Mouse (Mus musculus): Measurements from ENCODE around the gene Hipk3.
A peak's percentile ranks its signal among the peaks of the same experiment; 100 is the strongest.

Hipk3 gene

DNA sequence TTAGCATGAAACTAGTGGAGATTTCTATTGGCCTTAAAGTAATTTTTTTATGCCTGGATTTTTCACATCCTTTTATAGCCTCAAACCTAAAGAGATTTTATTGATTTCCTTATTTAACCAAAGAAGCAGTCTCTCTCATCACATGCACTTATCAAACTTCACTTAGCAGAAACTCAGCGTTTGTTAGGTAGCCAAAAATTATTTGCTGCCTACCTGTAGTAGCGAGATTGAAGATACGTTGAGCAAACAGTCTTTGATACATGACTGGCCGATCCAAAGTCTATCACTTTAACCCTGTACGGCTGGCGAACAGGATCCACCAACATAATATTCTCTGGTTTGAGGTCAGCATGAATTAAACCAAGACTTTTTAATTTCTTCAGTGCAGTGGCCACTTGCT, 23.7 kb downstream of the Hipk3 start:
- no peak for DNase-seq

DNA sequence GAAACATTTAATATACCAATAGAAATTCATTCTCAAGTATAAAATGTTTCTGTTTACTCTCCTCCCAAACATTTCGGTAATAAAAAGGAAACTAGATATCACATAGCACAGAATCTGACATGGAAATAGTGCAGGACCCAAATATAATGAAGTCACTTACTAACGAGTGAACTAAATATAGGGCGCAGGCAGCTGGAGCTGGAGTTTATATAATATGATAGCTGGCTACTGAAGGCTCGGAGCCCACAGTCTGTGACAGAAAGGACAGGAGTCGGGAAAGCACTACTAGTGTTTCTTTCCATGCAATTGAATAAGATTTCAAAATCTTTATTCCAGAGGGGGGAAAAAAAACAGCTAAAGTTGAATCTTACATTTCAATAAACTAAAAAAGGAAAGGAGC, 25.8 kb downstream of the Hipk3 start:
- DNase-seq, result no peak

DNA sequence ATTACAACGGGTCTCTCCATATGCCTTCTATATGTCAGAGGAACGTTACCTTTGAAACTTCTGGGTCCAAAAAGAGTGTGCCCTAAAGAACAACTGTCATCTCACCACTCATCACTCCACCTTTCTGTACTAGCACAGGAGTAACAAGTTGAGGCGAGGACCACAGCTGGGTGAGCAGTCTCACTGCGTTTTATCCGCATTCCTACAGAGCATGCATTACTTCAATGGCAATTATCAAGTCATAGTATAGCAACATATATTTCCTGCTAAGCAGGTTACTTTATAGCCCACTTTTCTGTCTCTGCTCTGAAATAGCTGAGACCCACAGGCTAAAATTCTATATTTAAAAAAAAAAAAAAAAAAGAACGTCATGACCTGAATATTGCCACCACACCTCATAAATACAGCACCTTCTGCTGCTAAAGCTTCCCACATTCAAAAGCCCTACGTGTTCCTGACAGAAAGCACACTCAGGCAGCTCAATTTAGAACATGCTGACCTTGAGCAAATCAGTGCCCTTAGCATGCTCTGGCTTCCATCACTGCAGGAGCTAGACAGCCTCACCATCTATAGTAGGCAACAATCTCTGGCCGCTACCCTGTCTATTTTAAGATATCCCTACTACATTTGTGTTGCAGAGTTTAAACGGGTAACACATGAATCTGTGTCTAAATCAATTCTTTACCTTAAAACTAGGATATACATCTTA, 27.2 kb downstream of the Hipk3 start:
- no peak for DNase-seq

DNA sequence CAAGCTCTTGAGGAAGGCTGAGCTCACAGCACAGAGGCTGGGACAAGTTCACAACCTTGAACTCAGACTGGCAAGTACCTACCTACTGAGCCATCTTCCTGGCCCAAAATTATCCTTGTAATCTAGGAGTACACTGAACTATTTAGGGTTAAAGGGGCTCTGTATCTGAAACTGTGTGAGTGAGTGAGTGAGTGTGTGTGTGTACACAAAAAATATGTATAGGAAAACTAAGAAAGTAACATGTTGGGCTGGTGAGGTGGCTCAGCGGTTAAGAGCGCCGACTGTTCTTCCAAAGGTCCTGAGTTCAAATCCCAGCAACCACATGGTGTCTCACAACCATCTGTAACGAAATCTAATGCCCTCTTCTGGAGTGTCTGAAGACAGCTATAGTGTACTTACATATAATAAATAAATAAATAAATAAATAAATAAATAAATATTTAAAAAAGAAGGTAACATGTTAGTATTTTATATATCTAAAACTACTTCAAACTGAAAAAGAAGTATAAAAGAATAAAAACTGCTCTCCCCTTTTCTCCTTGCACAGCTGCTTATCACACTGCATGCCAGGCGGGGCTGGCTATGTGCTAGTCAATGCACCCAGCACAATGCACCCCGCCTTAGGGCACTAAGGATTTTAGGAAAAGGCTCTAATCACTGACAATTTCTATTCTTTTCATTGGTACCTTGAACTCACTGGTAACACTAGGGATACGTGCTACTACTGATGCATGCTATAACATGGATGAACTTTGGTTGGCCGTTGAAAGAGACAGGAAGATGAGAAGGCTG, 28.4 kb downstream of the Hipk3 start:
- no peak for DNase-seq

DNA sequence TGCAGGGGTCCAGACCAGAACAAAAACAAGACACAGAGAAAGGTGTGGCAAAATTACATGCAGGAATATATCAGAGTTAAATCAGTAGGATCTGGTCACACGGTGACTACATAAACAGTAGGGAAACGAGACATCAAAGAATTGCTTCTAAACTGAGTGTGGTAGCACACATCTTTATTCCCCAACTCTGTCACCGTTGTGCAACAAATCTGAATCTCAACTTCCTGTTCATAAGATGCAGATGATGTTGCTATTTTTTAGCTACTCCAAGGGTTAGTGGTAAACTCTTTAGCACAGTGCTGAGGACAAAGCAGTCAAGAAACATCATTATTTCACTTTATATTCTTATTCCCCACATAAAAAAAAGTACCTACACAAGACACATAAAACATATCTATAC, 34.2 kb downstream of the Hipk3 start:
- no peak for DNase-seq

DNA sequence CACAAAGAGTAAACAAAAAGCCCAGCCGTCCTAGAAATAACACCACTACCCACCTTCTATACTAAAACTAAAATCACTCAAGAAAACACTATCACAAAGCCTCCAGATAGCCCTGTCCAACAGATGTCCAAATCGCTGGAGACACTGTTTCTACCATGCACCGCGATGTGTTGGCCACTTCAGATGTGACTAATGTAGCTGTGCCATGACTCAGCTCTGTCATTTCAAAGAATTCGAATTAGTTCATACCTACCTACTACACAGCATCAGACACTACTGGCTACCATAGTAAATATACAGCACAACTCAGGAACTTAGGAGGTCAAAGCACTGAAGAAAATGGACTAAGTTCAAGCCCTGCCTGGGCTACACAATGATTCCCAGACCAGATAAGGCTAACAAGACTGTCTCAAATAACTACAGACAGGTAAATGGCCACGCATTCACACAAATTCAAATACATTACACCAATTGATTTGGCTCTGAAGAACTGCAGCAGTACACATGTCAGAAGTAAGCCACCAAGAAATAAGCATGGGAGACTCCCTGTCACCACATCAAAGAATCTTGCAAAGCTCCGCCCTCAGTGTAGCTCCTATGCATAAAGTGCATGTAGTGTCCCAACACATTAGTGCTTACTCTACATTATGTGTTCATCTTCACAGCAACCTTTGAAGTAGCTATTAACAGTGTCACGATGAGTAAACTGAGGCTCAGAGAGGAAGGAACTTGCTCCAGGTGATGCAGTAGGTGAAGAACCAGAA, 35.5 kb downstream of the Hipk3 start:
- DNase-seq, result no peak

DNA sequence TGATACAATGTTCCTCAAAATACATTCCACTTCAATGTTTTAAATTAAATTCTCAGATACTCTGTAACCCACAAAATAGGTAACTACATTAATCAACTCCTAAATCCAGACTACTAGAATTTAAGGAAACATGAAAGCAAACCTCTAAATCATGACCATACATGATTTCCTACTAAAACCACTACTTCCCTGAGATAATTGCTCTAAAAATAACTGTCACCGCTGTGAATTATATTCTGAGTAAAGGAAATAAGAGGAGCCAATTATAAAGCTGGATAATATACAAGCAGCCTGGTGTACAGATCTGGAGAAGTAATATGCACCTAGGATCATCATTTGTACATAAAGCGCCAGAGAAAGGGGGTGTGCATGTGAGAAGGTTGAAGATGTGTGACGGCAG, 37.1 kb downstream of the Hipk3 start:
- DNase-seq, result no peak

DNA sequence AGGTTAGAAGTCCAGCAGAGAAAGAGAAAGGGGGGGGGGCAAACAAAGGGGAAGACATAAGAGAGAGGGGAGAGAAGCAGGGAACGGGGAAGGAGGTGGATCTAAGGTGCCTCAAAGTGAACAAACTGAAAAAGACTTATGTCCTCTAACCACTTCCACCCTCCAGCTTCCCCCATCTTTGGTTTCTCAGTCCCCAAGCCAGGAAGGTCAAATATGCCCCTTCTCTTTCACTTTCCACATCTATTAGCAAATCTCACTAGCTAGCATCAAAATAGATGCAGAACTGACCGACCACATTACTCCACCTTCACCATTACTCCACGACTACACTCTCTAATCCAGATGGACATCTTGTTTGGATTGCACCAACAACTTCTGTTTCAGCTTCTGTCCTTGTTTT, 43.6 kb downstream of the Hipk3 start:
- DNase-seq, result no peak

DNA sequence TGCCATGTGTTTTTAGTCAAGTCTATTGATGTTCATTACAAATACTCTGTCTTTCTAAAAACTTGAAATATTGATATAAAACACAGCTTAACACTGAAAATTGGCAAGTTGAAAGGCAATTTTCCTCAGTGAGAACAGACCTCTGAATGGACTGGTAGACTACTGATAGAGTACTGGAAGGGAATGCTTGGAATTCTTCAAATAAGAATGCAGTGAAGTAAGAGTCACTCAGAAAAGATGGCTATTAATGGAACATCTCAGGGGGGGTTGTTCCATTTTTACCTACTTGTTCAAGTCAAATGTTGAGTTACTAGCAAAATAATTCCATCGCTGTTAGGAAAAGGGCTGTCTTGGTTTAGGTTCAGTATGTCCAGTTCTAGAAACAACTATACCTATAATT, 45.1 kb downstream of the Hipk3 start:
- no peak for DNase-seq

DNA sequence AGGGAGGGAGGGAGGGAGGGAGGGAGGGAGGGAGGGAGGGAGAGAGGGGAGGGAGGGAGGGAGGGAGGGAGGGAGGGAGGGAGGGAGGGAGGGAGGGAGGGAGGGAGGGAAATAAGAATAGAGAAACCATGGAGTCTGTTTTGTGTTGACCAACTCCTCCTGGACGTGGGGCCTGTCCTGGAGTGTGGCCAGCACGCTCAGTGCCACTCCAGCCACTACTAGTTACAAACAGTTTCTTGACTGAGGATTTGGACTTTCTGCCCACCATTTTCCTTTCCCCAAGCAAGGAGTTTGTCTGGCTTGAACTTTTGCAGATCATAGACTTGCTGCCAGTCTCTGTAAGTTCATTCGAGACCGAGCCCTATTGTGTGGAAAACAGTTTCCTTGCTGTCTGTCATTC, 46.0 kb downstream of the Hipk3 start:
- DNase-seq, result no peak

DNA sequence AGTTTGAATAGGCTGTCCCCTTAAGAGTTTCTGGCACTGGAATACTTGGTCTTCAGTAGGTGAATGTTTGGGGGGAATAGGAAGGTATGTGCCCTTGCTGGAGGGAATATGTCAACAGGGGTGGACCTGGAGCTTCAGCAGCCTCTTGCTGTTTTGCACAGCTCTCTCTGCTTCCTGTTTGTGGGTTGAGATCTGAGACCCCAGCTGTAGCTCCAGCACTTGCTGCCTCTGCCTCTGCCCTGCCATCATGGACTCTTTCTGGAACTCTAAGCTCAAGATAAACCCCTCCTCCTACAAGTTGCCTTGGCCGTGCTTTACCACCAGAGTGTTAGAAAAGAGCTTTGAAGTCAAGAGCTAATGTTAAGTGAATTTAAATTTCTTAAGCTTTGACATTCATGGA, 48.2 kb downstream of the Hipk3 start:
- DNase-seq, result peak; percentile 18 to 35

DNA sequence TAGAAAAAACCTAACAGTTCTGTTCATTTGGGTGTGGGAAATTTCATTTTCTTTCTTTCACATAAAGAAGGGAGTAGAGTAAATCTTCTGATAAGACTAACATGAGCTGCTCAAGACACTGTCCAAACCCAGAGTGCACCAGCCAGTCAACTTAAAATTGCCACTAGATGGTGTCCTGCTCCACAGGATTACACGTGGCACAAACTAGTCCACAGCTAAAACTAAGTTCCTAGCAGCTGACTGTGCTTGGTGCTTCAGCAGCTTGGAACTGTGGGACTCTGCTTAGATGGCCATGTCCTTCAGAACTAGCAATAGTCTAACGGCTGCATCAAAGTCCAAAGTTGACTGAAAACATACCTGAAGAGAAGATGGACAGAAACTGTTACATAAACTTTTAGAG, 49.5 kb downstream of the Hipk3 start:
- DNase-seq, result peak; percentile 26 to 44

DNA sequence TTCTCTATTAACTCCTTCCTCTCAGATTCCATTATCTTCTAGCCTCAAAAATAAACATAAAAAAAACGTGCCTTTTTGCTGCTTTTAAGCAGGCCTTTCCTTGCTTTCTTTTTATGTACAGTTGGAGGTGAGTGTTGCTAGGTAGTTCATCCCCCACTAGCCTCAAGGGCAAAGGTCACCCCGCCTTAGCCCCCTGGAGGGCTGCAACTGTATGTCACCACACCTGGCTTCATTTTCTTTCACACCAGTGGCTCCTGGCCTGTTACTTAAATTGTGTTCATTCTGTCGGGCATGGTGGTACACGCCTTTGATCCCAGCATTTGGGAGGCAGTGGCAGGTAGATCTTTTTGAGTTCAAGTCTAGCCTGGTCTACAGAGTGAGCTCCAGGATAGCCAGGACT, 51.9 kb downstream of the Hipk3 start:
- DNase-seq, result no peak

DNA sequence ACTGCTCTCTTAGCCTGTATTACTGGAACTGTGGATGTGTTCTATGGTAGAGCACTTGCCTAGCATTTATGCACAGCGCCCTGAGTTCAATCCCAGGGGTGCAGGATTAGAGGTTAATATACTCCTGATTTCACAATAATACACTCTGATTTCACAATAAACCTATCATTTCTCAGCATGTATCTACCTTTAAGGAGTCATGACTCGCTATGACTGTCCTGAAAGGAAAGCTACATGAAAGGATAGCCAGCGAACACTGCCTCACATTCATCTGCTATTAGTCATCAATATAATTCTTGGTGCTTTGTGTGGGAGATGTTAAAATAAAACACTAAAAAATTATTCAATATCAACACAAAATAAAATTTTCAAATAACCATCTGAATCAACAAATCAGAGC, 58.0 kb downstream of the Hipk3 start:
- DNase-seq, result no peak

DNA sequence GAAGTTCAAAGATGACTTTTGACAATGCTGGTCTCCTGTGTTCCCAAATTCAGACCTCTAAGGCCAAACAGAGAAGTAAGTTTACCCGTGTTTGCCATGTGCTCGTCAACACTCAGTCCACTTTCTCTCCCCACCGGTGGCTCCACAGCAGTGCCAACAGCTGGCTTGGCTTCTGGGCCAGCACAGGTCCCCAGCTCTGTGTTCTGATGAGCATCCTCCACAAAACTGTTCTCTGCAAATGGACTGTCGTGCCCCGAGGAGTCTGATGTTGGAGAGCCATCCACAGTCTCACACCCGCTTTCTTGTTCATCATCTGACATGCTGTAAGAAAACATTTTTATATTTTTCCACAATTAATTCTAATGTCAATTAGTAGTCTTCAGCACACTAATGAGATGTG, 63.2 kb downstream of the Hipk3 start:
- no peak for DNase-seq

DNA sequence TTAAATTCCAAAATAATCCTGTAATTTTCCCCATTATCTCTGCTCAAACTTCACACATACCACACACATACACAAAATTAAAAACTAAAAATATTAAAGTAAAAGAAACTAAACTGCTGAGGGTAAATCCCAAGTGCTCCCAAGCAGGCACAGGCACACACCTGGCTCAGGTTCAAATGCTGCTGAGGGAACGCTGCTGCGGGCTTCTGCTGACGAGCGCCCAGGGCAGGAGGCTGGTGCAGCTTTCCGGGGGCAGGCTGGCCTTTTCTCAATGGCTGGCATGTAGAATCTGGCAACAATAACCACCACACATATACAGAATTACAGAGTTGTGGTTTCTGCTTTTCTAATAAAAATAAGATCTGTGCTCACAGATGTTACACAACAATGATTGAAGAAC, 63.7 kb downstream of the Hipk3 start:
- DNase-seq, result no peak

DNA sequence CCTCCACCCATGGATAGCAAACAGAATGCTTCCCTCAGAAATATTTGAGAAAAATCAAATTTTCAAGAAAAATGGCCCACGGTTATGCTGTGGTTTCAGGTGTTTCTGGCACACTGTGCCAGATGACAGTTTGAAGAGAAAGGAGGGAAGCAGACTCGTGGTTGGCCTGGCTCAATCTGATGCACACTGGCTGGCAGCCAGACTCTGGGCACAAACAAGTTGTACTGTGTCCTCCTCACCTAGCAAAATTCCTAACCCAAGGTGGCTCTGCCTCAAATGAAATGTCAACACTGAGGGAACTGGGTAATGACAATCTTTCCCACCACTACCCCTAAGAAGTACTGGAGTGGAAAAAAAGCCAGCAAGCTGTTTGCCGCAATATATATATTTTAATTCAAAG, 68.1 kb downstream of the Hipk3 start:
- no peak for DNase-seq

DNA sequence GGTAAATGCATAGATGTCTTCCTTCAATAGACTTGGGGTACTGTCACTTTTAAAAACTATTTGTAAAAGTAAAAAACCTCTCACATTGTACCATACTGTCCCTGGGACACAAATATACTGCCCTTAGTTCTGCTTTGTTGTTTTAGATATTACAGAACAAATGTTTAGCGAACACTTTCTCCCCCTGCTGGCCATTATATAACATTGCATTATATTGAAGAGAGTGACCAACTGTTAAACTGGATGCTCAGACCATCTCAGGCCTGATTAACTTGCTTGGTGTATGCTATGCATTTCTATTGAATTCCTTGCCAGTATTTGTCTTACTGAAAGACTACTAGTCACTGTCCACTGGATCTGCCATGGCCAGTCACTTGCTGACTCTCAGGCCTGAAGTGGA, 72.0 kb downstream of the Hipk3 start:
- no peak for DNase-seq

DNA sequence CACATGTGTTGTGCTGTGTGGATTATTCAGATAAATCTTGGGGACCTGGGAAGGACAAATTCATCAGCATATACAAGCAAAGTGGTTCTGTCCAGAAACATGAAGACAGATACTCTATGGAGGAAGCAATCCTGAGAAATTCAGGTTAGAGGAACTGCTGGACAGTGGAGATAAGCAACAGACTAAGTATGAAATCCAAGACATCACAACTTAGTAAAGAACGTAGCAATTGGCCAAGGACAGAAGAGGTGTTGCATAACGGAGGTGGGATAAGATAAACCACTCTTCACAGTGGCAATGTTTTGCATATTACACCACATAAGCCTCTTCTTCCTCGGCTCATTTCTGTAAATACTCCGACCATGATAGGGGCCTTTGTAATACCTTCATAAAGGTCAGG, 73.4 kb downstream of the Hipk3 start:
- DNase-seq, result no peak

DNA sequence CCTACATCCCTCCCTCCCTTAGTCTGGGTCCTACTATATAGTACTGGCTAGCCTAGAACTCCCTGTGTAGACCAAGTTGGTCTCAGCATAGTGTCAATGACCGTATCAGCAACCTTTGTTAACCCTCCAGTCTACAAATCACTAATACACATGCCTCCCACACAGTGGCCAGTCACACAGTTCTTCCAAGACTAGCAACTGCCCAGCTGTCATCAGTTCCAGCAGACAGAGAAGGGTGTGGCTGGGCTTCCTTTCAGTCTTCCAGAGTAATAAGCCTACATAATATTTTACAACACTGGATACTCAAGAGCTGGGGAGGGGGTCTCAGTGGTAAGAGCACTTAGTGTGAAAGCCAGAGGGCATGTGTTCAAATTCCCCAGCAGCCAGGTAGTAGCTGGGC, 74.2 kb downstream of the Hipk3 start:
- no peak for DNase-seq

DNA sequence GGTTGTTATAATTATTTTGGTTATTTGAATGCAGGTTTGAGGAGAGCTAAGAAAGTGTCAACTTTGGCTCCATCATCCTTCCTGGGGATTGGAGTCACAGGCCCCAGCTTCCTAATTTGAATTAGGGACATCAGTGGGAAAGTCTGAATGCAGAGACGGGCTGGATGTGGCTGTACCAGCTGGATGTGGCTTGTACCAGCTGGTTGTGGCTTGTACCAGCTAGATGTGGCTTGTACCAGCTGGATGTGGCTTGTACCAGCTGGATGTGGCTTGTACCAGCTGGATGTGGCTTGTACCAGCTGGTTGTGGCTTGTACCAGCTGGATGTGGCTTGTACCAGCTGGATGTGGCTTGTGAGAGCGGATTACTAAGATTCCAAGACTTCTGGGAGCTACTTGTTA, 74.8 kb downstream of the Hipk3 start:
- DNase-seq, result no peak

DNA sequence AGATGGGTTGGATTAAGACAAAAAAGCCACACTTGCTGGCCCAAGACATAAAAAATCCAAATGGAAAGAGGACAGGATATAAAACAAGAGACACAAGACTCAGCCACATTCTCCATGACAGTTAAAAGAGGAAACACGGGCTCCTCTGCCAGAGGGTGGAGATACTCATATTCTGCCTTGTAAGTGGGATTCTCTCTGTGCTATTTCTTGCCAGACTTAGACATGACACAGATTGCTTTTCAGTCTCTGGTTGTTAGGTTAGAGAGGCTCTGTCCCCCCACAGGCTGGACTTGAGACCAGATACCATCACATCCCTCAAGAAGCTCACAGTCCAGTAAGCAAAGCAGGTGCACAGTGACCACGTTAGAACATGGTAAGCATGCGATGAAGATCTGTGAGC, 81.2 kb downstream of the Hipk3 start:
- DNase-seq, result no peak

DNA sequence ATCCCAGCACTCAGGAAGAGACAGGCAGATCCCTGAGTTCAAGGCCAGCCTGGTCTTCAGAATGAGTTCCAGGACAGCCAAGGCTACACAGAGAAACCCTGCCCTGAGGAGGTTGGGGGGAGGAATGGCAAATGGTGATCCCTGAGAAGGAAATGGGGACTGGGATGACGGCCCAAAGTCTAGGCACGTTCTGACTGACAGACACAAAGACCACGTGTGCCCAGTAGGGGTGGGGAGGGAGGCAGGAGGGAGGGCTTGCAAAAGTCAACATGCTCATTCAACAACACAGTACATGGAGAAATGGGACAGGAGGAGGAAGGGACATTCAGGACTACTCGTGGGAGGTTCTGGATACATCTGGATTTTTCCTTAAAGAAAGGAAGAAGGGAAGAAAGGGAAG, 81.8 kb downstream of the Hipk3 start:
- no peak for DNase-seq

DNA sequence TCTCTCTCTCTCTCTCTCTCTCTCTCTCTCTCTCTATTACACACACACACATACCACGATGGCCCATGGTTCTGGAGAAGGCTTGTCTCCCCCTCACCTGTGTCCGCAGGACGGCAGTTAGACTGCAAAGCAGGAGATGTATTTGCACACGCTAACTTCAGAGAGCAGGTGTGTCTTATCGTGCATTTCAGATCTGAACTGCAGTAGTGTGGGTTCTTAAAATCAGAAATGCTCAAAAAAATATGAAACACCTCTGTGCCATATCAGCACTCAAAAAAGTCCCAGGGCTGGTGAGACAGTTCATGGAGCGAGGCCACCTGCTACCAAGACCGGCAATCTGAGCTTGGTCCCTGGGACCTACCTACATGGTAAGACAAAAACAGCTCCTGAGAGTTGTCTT, 82.4 kb downstream of the Hipk3 start:
- DNase-seq, result peak in 1 of 2 experiments; percentile 47
